Mouse (Mus musculus) kidney, postnatal 0 days (tissue): ENCODE data around the gene Oxsr1. TPM values are rescaled to one million over a fixed set of nuclear protein-coding genes. Genes with fewer than 3 reads are reported as not detected.
A peak's percentile ranks its signal among the peaks of the same experiment; 100 is the strongest.

ENCODE experiments used
- ATAC-seq: fragments of 200-750 bp; cut with Nextera tagmentation; replicated peaks from 2 replicates; pipeline ENCODE4 v1.8.0; 2017; ENCODE audit warnings: low read depth, moderate number of reproducible peaks, moderate TSS enrichment, moderate library complexity; ENCODE audit not compliant: low FRiP score
- DNase-seq: peaks from one replicate; pipeline ENCODE4 v3.0.0-alpha.2; 2016; ENCODE audit warnings: low spot score
- H3K27ac ChIP-seq: fragments of 300-500 bp; sonication (generic); 2 replicates; pipeline ENCODE4 v1.5.1; 2014; ENCODE audit warnings: mild to moderate bottlenecking
- H3K27me3 ChIP-seq: fragments of 300-500 bp; sonication (generic); 2 replicates; pipeline ENCODE4 v1.6.1; 2014; ENCODE audit warnings: low read length, mixed read lengths; ENCODE audit not compliant: insufficient read depth
- H3K36me3 ChIP-seq: fragments of 300-500 bp; sonication (generic); 2 replicates; pipeline ENCODE4 v1.6.1; 2014; ENCODE audit warnings: low read length, mixed read lengths; ENCODE audit not compliant: insufficient read depth
- H3K4me1 ChIP-seq: fragments of 300-500 bp; sonication (generic); replicated peaks from 2 replicates; pipeline ENCODE4 v1.6.1; 2014; ENCODE audit warnings: antibody characterized with exemption, low read length, mixed read lengths; ENCODE audit not compliant: insufficient read depth
- H3K4me2 ChIP-seq: fragments of 300-500 bp; sonication (generic); 2 replicates; pipeline ENCODE4 v1.6.1; 2014; ENCODE audit warnings: mild to moderate bottlenecking, low read length, moderate library complexity, mixed read lengths
- H3K4me3 ChIP-seq: fragments of 300-500 bp; sonication (generic); replicated peaks from 2 replicates; pipeline ENCODE4 v1.5.1; 2014; ENCODE audit warnings: low read depth, low read length
- H3K9ac ChIP-seq: fragments of 300-500 bp; sonication (generic); 2 replicates; pipeline ENCODE4 v1.6.1; 2014; ENCODE audit warnings: low read depth, low read length
- H3K9me3 ChIP-seq: fragments of 300-500 bp; sonication (generic); replicated peaks from 2 replicates; pipeline ENCODE4 v1.6.1; 2016; ENCODE audit warnings: low read length, inconsistent platforms, mixed read lengths
- CTCF ChIP-seq: IDR thresholded peaks from 2 replicates; pipeline ENCODE4 v1.5.1; 2016; ENCODE audit warnings: antibody characterized with exemption, low read depth, mild to moderate bottlenecking, moderate library complexity
- WGBS: fragments of 180-500 bp; shearing (Covaris S2); extraction: QIAGEN DNeasy Blood & Tissue Kit; methylation state at CpG from one replicate; pipeline ENCODE4 v1.1.7; 2014; 5-methylcytosine and 5-hydroxymethylcytosine counted together
- polyA plus RNA-seq: library from polyadenylated mRNA; unstranded; fragments of >200 nt; fragmentation: Nextera tagmentation; extraction: Ambion mirVana; gene quantifications from 2 replicates; pipeline ENCODE4 v1.2.1, GENCODE M21; 2015

Oxsr1 gene
- polyA plus RNA-seq, 1 experiment from 2014 or later: 11.0 TPM

DNA sequence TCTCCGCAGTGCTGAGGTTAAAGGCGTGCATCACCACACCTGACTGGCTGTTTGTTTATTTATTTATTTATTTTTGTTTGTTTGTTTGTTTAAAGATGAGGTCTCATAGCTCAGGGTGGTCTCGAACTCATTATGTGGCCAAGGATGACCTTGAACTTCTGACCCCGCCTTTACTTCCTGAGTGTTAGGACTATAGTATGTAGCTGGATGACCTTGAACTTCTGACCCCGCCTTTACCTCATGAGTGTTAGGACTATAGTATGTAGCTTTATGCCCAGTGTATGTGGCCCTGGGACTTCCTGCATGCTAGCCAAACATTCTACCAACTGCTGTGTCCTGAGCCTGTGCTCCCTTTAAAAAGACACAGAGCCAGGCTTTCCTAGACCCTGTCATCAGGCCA lies 39.2 kb upstream of the Oxsr1 start:
- H3K4me1 ChIP-seq: no peaks in the 10 kb centered on the region

DNA sequence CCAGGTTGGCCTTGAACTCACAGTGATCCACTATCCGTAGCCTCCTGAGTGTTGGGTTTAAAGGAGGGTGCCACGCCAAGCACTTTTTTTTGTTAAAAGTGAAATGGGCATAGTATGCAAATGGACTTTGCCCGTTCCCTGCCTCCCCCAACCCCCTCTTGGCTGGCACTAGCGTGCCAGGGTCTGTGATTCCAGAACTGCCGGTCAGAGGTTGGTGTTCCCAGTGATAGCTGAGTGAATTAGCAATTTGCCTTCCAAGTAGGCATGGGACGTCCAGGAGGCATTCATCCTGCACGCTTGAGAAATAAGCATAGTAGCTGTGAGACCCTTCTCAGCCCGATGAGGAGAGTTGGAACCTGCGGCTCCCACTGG lies 35.8 kb upstream of the Oxsr1 start:
- peak overlapping the region; percentile 65 for H3K9ac ChIP-seq
- H3K4me1 ChIP-seq: no peaks in the 10 kb centered on the region
- H3K4me3 ChIP-seq: peak overlapping the region; percentile 60
- peak overlapping the region; percentile 70 for H3K27ac ChIP-seq
- no peaks in the 10 kb centered on the region for H3K9me3 ChIP-seq
- peak overlapping the region; percentile 92 for H3K4me2 ChIP-seq
- 35% methylated on average over 9 of the region's 9 CpGs for WGBS
- no peaks in the 10 kb centered on the region for H3K27me3 ChIP-seq
- H3K36me3 ChIP-seq: no peaks in the 10 kb centered on the region
- DNase-seq (no peak), ATAC-seq (peak; percentile 35)
- TF ChIP-seq CTCF: no peak

More for the DNA sequence above, 39.2 kb upstream of the Oxsr1 start:
- no peak for ATAC-seq
- TF ChIP-seq CTCF: no peak
- H3K27ac ChIP-seq: no peak overlapping the region
- H3K4me2 ChIP-seq: no peak overlapping the region
- 96% methylated on average over 5 of the region's 5 CpGs for WGBS
- no peak overlapping the region for H3K9ac ChIP-seq
- H3K36me3 ChIP-seq: no peaks in the 10 kb centered on the region
- no peaks in the 10 kb centered on the region for H3K27me3 ChIP-seq
- DNase-seq: no peak
- no peaks in the 10 kb centered on the region for H3K9me3 ChIP-seq
- no peak overlapping the region for H3K4me3 ChIP-seq

DNA sequence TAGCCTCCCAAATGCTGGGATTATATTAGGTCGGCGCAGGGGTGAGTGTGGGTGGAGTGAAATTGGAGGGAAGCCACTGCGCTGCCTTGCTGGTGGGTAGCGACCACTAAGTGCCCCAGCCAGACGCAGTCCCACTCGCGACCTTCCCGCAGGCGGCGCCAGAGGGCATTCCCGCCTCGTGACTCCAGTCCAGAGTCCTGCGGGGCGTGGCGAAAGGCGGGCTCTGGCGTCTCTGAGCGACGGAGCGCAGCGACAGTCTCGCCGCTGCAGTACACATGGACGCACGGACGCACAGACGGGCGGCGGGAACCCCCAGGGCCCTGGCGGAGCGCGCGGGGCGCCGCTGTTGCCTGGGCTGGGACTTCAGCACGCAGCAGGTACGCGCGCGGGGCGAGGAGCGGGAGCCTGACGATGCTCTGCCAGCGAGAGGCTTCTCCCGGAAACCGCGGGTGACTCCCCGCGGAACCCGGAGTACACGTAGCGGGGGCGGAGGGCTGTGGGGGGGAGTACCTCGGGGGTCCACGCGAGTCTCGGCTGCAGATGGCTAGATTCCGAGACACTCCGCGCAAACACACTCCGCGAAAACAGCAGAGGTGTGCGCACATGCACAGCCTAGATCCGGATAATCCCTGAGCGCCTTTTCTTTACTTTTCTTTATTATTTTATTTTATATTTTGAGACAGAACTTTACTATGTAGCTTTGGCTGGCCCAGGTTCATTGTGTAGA lies 35.3 kb upstream of the Oxsr1 start, which contains the start of gene Xylb:
Gene Xylb (plus strand): TSS at position 51 of the 727 bp plus-strand sequence.
- peak within 1 kb of the TSS; percentile 65 for H3K9ac ChIP-seq
- peak within 1 kb of the TSS; percentile 70 for H3K27ac ChIP-seq
- WGBS: 2% methylated on average over 63 of the region's 65 CpGs

DNA sequence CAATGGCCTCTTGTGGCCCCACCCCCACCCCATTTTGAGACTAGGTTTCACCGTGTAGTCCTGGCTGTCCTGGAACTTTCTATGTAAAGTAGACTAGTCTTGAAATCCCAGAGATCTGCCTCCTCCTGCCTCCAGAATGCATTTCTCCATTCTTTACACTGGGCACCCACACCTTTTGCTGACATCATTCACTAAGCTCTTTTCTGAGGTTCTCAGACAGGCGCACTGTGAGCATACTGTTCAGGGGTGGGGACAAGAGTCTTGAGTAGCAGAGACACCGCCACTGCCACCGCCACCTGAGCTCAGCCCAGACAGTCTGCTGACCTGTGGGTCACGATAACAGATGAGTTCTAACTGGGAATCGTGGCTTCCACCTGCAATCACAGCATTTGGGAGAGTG lies 33.7 kb upstream of the Oxsr1 start:
- Histone ChIP-seq H3K4me3 (no peak overlapping the region), H3K9ac (no peak overlapping the region), H3K27me3 (no peaks in the 10 kb centered on the region), H3K27ac (no peak overlapping the region), H3K9me3 (no peaks in the 10 kb centered on the region), H3K4me1 (no peaks in the 10 kb centered on the region), H3K36me3 (no peaks in the 10 kb centered on the region), H3K4me2 (no peak overlapping the region)
- 58% methylated on average over 6 of the region's 6 CpGs for WGBS
- no peak for DNase-seq
- ATAC-seq: no peak
- no peak for TF ChIP-seq CTCF

More for the DNA sequence above, 35.3 kb upstream of the Oxsr1 start, which contains the start of gene Xylb:
- TF ChIP-seq CTCF: peak; percentile 83
- Histone ChIP-seq H3K9me3 (no peaks in the 10 kb centered on the region), H3K27me3 (no peaks in the 10 kb centered on the region), H3K4me1 (no peaks in the 10 kb centered on the region), H3K4me3 (peak within 1 kb of the TSS; percentile 60), H3K36me3 (no peaks in the 10 kb centered on the region), H3K4me2 (peak within 1 kb of the TSS; percentile 92)
- DNase-seq (peak; percentile 92), ATAC-seq (peak; percentile 85)

DNA sequence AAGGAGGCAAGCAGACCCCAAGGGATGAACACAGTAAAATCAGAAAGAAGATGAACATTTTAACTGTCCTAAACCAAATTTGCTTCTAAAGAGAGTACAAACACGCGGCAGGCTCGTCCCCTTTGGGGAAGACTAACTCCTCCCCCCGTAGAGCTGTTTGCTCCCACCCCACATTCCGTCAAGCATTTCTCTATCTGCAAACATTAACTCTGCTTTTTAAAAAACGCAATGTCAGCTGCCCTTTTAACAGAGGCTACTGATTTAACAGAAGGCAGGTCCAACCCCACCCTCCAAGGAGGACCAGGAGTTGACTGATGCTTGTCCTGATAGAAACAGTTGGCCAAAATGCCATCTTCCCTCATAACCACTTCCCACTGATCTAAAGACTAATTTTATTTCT lies 31.7 kb upstream of the Oxsr1 start:
- Histone ChIP-seq H3K4me2 (no peak overlapping the region), H3K36me3 (no peaks in the 10 kb centered on the region), H3K9me3 (no peaks in the 10 kb centered on the region), H3K27me3 (no peaks in the 10 kb centered on the region), H3K27ac (no peak overlapping the region), H3K9ac (no peak overlapping the region), H3K4me1 (no peaks in the 10 kb centered on the region), H3K4me3 (no peak overlapping the region)
- no peak for TF ChIP-seq CTCF
- DNase-seq: peak; percentile 24
- 55% methylated on average over 6 of the region's 6 CpGs for WGBS
- no peak for ATAC-seq

DNA sequence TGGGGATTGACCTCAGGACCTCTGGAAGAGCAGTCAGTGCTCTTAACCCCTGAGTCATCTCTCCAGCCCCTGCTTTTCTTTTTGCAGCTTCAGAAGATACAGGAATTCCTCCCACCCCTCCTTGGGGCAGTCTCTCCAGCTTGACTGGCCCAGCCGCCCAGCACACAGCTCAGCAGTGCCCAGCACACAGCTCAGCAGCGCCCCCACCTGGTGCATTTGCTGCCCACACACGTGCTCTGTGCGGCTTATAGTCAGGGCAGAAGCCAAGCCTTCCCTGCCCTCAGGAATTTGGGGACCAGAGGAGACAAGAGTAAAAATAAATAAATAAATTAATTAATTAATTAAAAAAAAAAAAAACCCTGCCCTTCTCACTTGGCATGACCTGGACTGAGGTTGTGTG lies 29.8 kb upstream of the Oxsr1 start:
- ATAC-seq (peak; percentile 91), DNase-seq (peak; percentile 83)
- WGBS: 30% methylated on average over 4 of the region's 4 CpGs
- Histone ChIP-seq H3K27ac (no peak overlapping the region), H3K9me3 (no peaks in the 10 kb centered on the region), H3K4me2 (no peak overlapping the region), H3K4me1 (no peaks in the 10 kb centered on the region), H3K36me3 (0 out of 2 replicates have a peak, but pooled peaks cover 7% of the 10 kb centered on the region), H3K27me3 (no peaks in the 10 kb centered on the region), H3K4me3 (no peak overlapping the region), H3K9ac (no peak overlapping the region)
- peak; percentile 86 for TF ChIP-seq CTCF
